Mouse (Mus musculus) thymus, adult 2 months (tissue): ENCODE data around the gene She.

Experiments
- CTCF ChIP-seq: fragments of 200-500 bp; IDR thresholded peaks from 2 replicates; pipeline ENCODE4 v1.5.1; 2012; ENCODE audit warnings: mild to moderate bottlenecking, control low read depth, low read length, moderate library complexity, borderline replicate concordance; ENCODE audit not compliant: control insufficient read depth, poor library complexity, insufficient read depth; ENCODE audit errors: extremely low read depth
- POLR2A ChIP-seq: fragments of 200-500 bp; IDR thresholded peaks from 2 replicates; pipeline ENCODE4 v1.6.1; 2012; ENCODE audit warnings: mild to moderate bottlenecking, low read length, control low read depth, moderate library complexity; ENCODE audit not compliant: control insufficient read depth, poor library complexity, insufficient read depth; ENCODE audit errors: extremely low read depth

DNA sequence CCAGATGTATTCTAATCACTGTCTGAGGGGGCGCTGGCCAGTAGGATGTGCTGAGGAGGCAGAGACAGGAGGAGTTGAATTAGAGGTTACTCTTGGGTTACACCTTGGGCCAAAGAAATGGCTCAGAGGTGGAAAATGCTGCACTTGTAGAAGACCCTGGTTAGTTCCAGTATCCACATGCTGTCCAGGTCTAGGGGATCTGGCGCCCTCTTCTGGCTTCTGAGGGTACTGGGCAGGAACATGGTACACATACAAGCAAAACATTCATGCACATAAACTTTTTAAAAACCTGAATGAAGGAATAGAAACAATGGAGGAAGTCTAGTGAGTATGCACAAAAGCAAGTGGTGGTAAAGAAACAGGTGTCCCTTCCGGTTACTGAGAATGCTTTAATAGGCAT is 26.2 kb downstream of the She start:
- no peak for TF ChIP-seq CTCF
- TF ChIP-seq POLR2A = no peak
